Mouse (Mus musculus) embryo, embryonic 9.5 days (tissue): Measurements from ENCODE around the gene Mocs1.

Source experiments
- DNase-seq: peaks from one replicate; pipeline ENCODE4 v3.0.0-alpha.2; 2017; ENCODE audit errors: extremely low spot score

Gene Mocs1

GRCm38 (mm10) chr17:49481876-49482275 is 53.7 kb downstream of the Mocs1 start:
- DNase-seq, result no peak

DNA sequence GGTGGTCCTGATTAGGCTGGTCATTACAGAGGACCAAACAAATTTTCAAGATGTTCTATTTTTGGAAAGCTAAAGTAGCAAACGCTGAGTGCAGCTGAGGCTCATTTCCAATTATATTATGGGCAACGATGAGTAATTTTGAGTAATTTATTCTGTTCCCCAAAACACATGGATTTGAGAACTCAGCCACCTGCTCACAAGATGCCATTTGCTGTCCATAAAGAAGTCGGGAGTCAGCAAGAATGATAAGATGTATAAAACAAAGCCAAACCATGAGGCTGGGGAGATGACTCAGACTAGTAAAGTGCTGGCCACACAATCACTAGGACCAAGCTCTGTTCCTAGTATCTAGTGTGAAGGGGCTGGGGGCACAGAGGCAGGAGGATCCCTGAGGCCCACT is 56.3 kb downstream of the Mocs1 start:
- DNase-seq, result no peak

- DNase-seq, result no peak
These were observed 60.9 kb downstream of the Mocs1 start for GRCm38 (mm10) chr17:49489098-49489497.

GRCm38 (mm10) chr17:49493276-49493675 is 65.1 kb downstream of the Mocs1 start:
- DNase-seq, result no peak

DNA sequence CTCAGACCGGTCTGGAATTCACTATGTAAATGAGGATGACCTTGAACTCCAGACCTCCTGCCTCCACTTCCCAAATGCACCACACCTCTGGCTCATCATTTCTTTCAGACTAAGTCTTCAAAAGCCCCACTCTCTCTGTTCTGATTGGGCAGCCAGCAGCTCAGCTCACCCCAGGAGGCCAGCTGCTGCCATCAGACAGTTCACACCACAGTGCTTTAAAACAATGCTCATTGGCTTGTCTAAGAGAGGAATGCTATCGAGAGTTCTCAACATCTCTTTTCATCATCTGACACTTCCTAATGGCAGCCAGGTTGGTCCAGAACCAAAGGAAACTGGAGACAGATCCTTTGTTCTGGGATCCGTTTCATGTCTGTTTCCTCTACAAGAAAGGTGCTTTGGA is 70.0 kb downstream of the Mocs1 start:
- DNase-seq, result no peak

- DNase-seq, result no peak
These were observed 71.5 kb downstream of the Mocs1 start for GRCm38 (mm10) chr17:49499635-49500034.

DNA sequence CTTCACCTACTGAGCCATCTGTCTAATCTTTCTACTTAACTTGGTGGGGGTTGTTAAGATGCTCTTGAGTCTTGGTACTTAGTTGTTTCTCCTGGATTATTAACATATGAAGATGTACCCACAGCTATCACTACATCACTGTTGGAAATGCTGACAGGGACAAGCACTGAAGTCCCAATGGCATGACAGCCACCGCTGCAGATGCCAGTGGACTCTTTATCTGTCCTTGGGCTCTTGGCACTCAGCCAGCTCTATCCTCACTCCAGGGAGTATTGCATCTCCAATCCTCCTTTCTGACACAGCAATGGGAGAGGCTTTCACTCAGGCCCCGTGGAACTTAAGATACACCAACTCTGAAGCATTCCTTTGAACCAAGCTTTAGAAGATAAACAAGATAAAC is 72.1 kb downstream of the Mocs1 start:
- no peak for DNase-seq

DNA sequence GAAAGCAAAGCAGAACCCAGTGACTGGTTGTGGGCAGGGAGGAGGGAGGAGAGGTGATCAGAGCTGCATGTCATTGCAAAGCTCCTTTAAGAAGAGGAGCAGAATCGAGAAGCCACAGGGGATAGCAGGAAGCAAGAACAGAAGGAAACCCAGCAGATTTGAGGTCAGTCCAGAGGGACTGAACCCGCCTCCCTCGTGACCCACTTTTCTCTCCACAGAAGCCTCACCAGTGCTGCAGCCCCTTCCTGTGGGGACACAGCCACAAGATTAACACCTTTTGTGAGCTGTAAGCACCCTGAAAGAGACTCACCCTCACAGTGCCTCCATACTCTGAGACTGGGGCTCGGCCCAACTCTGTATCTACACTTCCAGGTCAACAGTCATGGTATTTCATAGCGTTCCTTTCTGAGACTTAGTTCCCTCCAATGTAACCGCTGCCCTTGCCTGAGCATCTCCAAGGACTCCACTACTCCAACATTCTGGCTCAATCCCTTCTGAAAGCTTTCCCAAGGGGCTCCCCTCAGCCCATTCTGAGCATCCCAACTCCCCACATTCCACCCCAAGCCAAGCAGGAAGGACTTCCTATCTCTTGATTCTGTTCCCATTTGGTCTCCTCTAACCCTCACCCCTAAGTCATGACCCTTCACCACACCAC is 75.2 kb downstream of the Mocs1 start:
- no peak for DNase-seq
